In the genomic region with DNA sequence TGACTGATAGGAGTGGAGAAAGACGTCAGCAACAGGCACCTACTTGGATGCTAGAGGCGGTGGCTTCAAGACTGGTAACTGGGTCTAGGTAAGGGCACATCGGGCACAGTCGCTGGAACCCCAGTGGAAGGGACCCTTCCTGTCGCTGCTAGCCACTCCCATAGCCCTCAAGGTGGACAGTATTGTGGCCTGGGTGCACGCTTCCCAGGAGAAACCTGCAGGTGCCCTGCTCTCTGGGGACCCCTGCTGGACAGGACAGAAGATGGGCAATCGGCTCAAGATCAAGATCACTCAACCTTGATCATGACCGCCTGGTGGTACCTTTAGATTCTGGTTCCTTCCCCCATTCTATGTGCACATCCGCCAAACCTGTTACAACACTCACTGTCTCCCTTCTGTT, we compare ENCODE assay signal across 9 mouse cellular contexts. TPM values are rescaled to one million over a fixed set of nuclear protein-coding genes. Genes with fewer than 3 reads are reported as not detected.
DNase-seq lines count a peak whose midpoint lies in the region; ATAC-seq lines count a peak whose summit lies in the region.
"Had no signal": no experiment of that assay in that cellular context is flagged by ENCODE, and none has a peak within 500 bp of the region (broad histone marks: within the 10 kb centered on the region; RNA-seq: fewer than 3 reads in every experiment).

No protein-coding gene starts in this region.

- no peak for ATAC-seq in limb, embryonic 11.5 days (ENCODE audit: insufficient number of reproducible peaks, low FRiP score, low TSS enrichment, low read depth)
- peak; percentile 73 for ATAC-seq in erythroblast, adult 5-6 weeks (replicated peaks; ENCODE audit: low FRiP score, poor library complexity, severe bottlenecking)
- peak; percentile 59 for ATAC-seq in megakaryocyte, adult 5-6 weeks (ENCODE audit: poor library complexity, severe bottlenecking)
- ATAC-seq in forebrain, embryonic 14.5 days = no peak

- H3K4me3 ChIP-seq in limb, embryonic 11.5 days (ENCODE audit: low read depth, low read length) = no peak overlapping the region
- H3K4me3 ChIP-seq in limb, embryonic 10.5 days = no peak overlapping the region
- no peak overlapping the region for H3K4me3 ChIP-seq in forebrain, embryonic 14.5 days (ENCODE audit: low read depth, low read length)
- H3K4me3 ChIP-seq: midbrain, embryonic 12.5 days had no signal

- H3K9ac ChIP-seq in limb, embryonic 11.5 days (ENCODE audit: low read length) = no peak overlapping the region
- H3K9ac ChIP-seq in forebrain, embryonic 14.5 days (ENCODE audit: low read length) = no peak overlapping the region
- H3K9ac ChIP-seq: midbrain, embryonic 12.5 days had no signal

- 46% methylated on average over 9 of the region's 9 CpGs for WGBS in limb, embryonic 11.5 days
- WGBS in limb, embryonic 10.5 days = 46% methylated on average over 9 of the region's 9 CpGs
- WGBS in forebrain, embryonic 14.5 days = 55% methylated on average over 9 of the region's 9 CpGs

- H3K27ac ChIP-seq in limb, embryonic 11.5 days (replicated peaks; ENCODE audit: low read depth, low read length) = no peak overlapping the region
- no peak overlapping the region for H3K27ac ChIP-seq in limb, embryonic 10.5 days
- no peak overlapping the region for H3K27ac ChIP-seq in forebrain, embryonic 14.5 days (ENCODE audit: low read depth, low read length)
- H3K27ac ChIP-seq: midbrain, embryonic 12.5 days had no signal

- H3K36me3 ChIP-seq in limb, embryonic 11.5 days (ENCODE audit: control insufficient read depth, insufficient read depth, low read length) = no peaks in the 10 kb centered on the region
- no peaks in the 10 kb centered on the region for H3K36me3 ChIP-seq in limb, embryonic 10.5 days
- H3K36me3 ChIP-seq in forebrain, embryonic 14.5 days (ENCODE audit: control insufficient read depth, insufficient read depth, low read length) = no peaks in the 10 kb centered on the region
- H3K36me3 ChIP-seq: midbrain, embryonic 12.5 days had no signal

- H3K4me1 ChIP-seq in limb, embryonic 11.5 days (ENCODE audit: control insufficient read depth, insufficient read depth, low read length) = no peaks in the 10 kb centered on the region
- no peaks in the 10 kb centered on the region for H3K4me1 ChIP-seq in limb, embryonic 10.5 days
- no peaks in the 10 kb centered on the region for H3K4me1 ChIP-seq in forebrain, embryonic 14.5 days (ENCODE audit: control insufficient read depth, insufficient read depth, low read length)
- H3K4me1 ChIP-seq: midbrain, embryonic 12.5 days had no signal

- H3K27me3 ChIP-seq in limb, embryonic 11.5 days (ENCODE audit: control insufficient read depth, insufficient read depth, low read length) = no peaks in the 10 kb centered on the region
- peaks cover 7% of the 10 kb centered on the region for H3K27me3 ChIP-seq in limb, embryonic 10.5 days (ENCODE audit: low read depth, poor library complexity, severe bottlenecking)
- H3K27me3 ChIP-seq in forebrain, embryonic 14.5 days (replicated peaks; ENCODE audit: control insufficient read depth, insufficient read depth, low read length) = peaks cover 5% of the 10 kb centered on the region; the same call in 1 of the 2 replicates

- DNase-seq in cerebellum, adult 18-20 months = peak; percentile 19 to 39
- DNase-seq in cerebellum, adult 11 months = no peak
- DNase-seq in limb, embryonic 11.5 days (ENCODE audit: low spot score) = peak; percentile 49
- DNase-seq in limb, embryonic 10.5 days (ENCODE audit: low spot score) = no peak
- DNase-seq in forebrain, embryonic 14.5 days (ENCODE audit: low spot score) = no peak
- DNase-seq in layer of hippocampus, postnatal 36 days = no peak

- H3K4me2 ChIP-seq in limb, embryonic 11.5 days (ENCODE audit: low read depth, severe bottlenecking) = no peak overlapping the region
- H3K4me2 ChIP-seq in forebrain, embryonic 14.5 days (ENCODE audit: low read length) = no peak overlapping the region
- H3K4me2 ChIP-seq: midbrain, embryonic 12.5 days had no signal

- H3K9me3 ChIP-seq in limb, embryonic 11.5 days (ENCODE audit: control insufficient read depth, low read length) = no peaks in the 10 kb centered on the region
- H3K9me3 ChIP-seq in limb, embryonic 10.5 days (replicated peaks) = no peaks in the 10 kb centered on the region
- H3K9me3 ChIP-seq in forebrain, embryonic 14.5 days (replicated peaks; ENCODE audit: control insufficient read depth, low read length) = no peaks in the 10 kb centered on the region
- H3K9me3 ChIP-seq: midbrain, embryonic 12.5 days had no signal

RNA-seq across cellular contexts. Expression of a gene that starts 6.3 kb away (rescaled TPM):
- polyA plus RNA-seq in limb, embryonic 11.5 days (2014; fragmentation: Nextera tagmentation; extraction: Ambion mirVana) = 2.4 and 2.5 TPM in 2 replicates
- polyA plus RNA-seq in limb, embryonic 10.5 days (2016; fragmentation: Nextera tagmentation; extraction: Ambion mirVana) = 1.5 and 1.6 TPM in 2 replicates
- total RNA-seq in erythroblast, adult 5-6 weeks (2015; ENCODE audit: low replicate concordance) = 34.0 and 36.6 TPM in 2 replicates
- total RNA-seq in erythroblast, adult 5-6 weeks (2017; ENCODE audit: low replicate concordance) = 51.7 and 58.0 TPM in 2 replicates
- 3.9 and 6.9 TPM in 2 replicates for total RNA-seq in megakaryocyte, adult 5-6 weeks (2015)
- total RNA-seq in megakaryocyte, adult 5-6 weeks (2017) = 2.4 and 4.3 TPM in 2 replicates
- polyA plus RNA-seq in forebrain, embryonic 14.5 days (2014; fragmentation: Nextera tagmentation; extraction: Ambion mirVana) = 2.8 and 4.1 TPM in 2 replicates
- 10 to 100 TPM; 36.6 to 39.8 TPM for total RNA-seq in layer of hippocampus, postnatal 36 days (2021)

RNA-seq across cellular contexts. Expression of a gene that starts 47.8 kb away (rescaled TPM):
- polyA plus RNA-seq in limb, embryonic 11.5 days (2014; fragmentation: Nextera tagmentation; extraction: Ambion mirVana) = 34.2 and 37.3 TPM in 2 replicates
- polyA plus RNA-seq in limb, embryonic 10.5 days (2016; fragmentation: Nextera tagmentation; extraction: Ambion mirVana) = 29.7 and 31.4 TPM in 2 replicates
- 2.9 TPM in 2 replicates for total RNA-seq in erythroblast, adult 5-6 weeks (2015; ENCODE audit: low replicate concordance)
- total RNA-seq in erythroblast, adult 5-6 weeks (2017; ENCODE audit: low replicate concordance) = 4.2 and 5.9 TPM in 2 replicates
- 10.5 and 11.1 TPM in 2 replicates for total RNA-seq in megakaryocyte, adult 5-6 weeks (2015)
- 20.5 and 21.0 TPM in 2 replicates for total RNA-seq in megakaryocyte, adult 5-6 weeks (2017)
- 19.8 and 22.6 TPM in 2 replicates for polyA plus RNA-seq in forebrain, embryonic 14.5 days (2014; fragmentation: Nextera tagmentation; extraction: Ambion mirVana)
- total RNA-seq in layer of hippocampus, postnatal 36 days (2021) = 10 to 100 TPM; 21.3 to 22.4 TPM

Comparison
In these comparisons a context has a peak if more than half of its experiments do, and no peak if none do; other contexts are left out.
1. DNase-seq: peak in cerebellum, adult 18-20 months (2 of 2) and limb, embryonic 11.5 days (single experiment); none in cerebellum, adult 11 months (single experiment), limb, embryonic 10.5 days (single experiment), forebrain, embryonic 14.5 days (single experiment) and layer of hippocampus, postnatal 36 days (0 of 2).
2. ATAC-seq: peak in erythroblast, adult 5-6 weeks (single experiment) and megakaryocyte, adult 5-6 weeks (single experiment); none in limb, embryonic 11.5 days (single experiment) and forebrain, embryonic 14.5 days (single experiment).
3. RNA of a gene that starts 6.3 kb away (total RNA-seq): 34.0 to 58.0 TPM in erythroblast, adult 5-6 weeks and 36.6 to 39.8 TPM in layer of hippocampus, postnatal 36 days; 2.4 to 6.9 TPM in megakaryocyte, adult 5-6 weeks; every median in the first group is over 4 times any median in the second.